Mouse (Mus musculus) brain, embryonic 14.5 days (tissue): ENCODE measurements around the gene Msi1. TPM values are rescaled to one million over a fixed set of nuclear protein-coding genes. Genes with fewer than 3 reads are reported as not detected.

ENCODE experiments used
- DNase-seq: peaks from one replicate; pipeline ENCODE4 v3.0.0-alpha.2; 2011; ENCODE audit warnings: low read depth
- CTCF ChIP-seq: fragments of 200-500 bp; IDR thresholded peaks from 2 replicates; pipeline ENCODE4 v1.5.1; 2012; ENCODE audit warnings: inconsistent platforms, mild to moderate bottlenecking, moderate library complexity, borderline replicate concordance; ENCODE audit not compliant: insufficient read depth, insufficient read length; ENCODE audit errors: extremely low read depth
- POLR2A ChIP-seq: fragments of 200-500 bp; IDR thresholded peaks from 2 replicates; pipeline ENCODE4 v1.6.1; 2012; ENCODE audit warnings: mild to moderate bottlenecking, inconsistent platforms, borderline replicate concordance; ENCODE audit not compliant: poor library complexity, insufficient read depth, insufficient read length, severe bottlenecking; ENCODE audit errors: extremely low read depth
- polyA plus RNA-seq: library from polyadenylated mRNA; depleted of rRNA; stranded (reverse); fragments of >200 nt; gene quantifications from 2 replicates; pipeline ENCODE4 v1.2.3, GENCODE M21; 2012

Gene Msi1
- polyA plus RNA-seq, 1 experiment: 238 TPM

DNA sequence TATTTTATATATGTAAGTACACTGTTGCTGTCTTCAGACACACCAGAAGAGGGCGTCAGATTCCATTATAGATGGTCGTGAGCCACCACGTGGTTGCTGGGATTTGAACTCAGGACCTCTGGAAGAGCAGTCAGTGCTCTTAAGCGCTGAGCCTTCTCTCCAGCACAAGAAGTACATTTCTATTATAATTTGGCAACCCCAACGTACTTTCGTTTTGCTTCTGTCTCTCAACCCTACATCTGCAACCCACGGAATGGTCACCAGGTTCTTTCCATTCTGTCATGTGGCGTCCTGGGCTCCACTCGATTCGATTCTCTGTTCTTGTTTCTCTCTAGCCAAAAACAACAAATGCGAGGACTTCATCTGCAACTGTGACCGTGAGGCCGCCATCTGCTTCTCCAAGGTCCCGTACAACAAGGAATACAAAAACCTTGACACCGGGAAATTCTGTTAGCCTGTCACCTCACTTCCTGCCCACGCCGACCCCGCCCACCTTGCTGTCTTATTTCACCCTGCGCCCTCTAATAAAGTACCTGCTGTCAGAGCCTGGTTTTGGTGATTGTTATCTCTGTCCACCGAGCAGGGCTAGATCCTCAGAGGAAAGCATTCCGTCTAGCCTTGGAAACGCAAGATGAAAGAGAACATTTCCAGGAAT lies 44.9 kb downstream of the Msi1 start:
- TF ChIP-seq CTCF (no peak), POLR2A (no peak)
- no peak for DNase-seq

- peak; percentile 89 for DNase-seq
- TF ChIP-seq CTCF (no peak), POLR2A (no peak)
Observed at GRCm38 (mm10) chr5:115475337-115476106, 46.1 kb downstream of the Msi1 start.

GRCm38 (mm10) chr5:115476107-115476727 lies 46.8 kb downstream of the Msi1 start:
- TF ChIP-seq POLR2A (no peak), CTCF (no peak)
- DNase-seq: no peak

DNA sequence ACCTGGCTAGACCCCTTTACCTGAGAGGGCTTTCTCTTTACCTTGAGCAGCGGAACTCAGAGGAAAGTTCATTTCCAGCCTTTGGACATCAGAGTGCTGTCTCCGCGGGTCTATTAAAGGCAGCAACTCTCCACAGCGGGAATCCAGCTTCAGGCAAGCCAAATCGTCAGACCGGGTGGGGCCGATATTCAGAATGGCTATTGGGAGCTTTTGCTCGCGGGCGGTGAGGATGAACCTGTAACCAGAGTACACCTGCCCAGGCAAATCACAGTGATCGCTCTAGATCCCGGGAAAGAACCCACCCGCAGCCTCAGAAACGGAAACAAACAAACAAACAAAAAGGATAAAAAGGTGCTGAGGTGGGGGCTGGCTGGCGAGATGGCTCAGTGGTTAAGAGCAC lies 50.2 kb downstream of the Msi1 start:
- DNase-seq: no peak
- TF ChIP-seq CTCF: no peak
- TF ChIP-seq POLR2A: no peak

- no peak for DNase-seq
- TF ChIP-seq CTCF: no peak
- TF ChIP-seq POLR2A: no peak
Observed at GRCm38 (mm10) chr5:115480101-115480500, 50.7 kb downstream of the Msi1 start.

GRCm38 (mm10) chr5:115482390-115483265 lies 53.2 kb downstream of the Msi1 start:
- DNase-seq: no peak
- TF ChIP-seq POLR2A (no peak), CTCF (no peak)

DNA sequence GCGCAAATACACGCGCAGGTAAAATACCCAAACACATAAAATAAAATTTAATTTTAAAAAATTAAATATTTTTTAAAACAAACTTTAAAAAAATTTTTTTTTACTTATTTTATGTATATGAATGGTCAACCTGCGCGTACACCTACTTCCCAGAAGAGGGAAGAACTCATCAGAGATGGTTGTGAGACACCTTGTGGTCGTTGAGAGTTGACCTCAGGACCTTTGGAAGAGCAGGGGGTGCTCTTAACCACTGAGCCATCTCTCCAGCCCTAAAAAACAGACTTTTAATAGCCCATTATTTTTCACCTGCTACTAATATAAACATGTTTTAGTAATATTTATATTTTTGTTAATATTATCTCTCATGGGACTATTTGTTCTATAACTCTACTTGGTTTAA lies 54.0 kb downstream of the Msi1 start:
- no peak for TF ChIP-seq CTCF
- TF ChIP-seq POLR2A: no peak
- DNase-seq: peak; percentile 20

DNA sequence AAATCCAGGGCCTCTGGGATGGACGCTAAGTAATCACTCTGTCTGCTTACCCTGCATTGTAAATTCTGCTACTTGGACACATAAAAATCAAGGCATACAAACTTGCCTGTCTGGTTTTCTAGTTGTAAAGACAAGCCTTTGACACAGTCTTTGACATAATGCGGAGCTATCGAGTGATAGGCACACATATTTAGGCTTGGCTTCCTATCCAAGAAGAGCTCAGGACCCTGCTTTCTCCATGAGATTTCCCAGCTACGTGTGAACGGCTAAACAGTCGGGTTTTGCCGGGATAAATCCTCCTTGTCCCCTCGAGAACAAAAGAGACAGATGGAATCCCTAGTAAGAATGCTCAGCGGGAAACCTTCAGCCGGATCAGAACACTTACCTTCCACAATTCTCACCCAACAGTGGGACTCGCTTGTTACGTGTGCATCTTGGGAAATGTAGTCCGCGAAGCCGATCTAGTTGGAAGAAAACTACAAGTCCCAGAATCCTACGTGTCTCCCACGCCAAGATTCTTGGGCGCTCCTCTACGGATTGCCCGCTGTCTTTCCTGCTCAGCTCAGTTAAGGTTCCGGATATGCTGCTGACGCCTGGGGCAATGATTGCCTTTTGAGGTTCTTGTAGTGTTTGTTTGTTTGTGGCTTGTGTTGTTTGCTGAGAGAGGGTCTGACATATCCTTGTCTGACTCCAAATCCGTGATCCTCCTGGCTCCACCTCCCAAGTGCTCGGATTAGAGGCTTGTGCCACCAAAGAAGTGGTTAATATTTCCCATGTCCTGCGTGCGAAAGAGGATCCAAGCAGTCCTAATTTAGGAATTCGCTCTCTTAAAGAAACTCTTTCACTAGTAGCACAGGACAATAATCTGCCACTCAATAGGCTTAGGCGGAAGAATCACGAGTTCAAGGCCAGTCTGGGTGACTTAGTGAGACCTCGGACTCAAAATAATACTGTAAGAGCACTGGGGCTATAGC lies 54.8 kb downstream of the Msi1 start, which contains the start of gene Sirt4:
Gene Sirt4, minus strand, starts transcription at position 779 of the 974 bp plus-strand sequence.
- TF ChIP-seq CTCF: no peak
- TF ChIP-seq POLR2A: peak; percentile 22; the same call in 1 of the 2 replicates
- DNase-seq: peak; percentile 99

GRCm38 (mm10) chr5:115484996-115485395 lies 55.6 kb downstream of the Msi1 start:
- no peak for TF ChIP-seq CTCF
- TF ChIP-seq POLR2A: no peak
- no peak for DNase-seq
